Mouse (Mus musculus): ENCODE data around the gene Ubqln4.

Ubqln4 gene

DNA sequence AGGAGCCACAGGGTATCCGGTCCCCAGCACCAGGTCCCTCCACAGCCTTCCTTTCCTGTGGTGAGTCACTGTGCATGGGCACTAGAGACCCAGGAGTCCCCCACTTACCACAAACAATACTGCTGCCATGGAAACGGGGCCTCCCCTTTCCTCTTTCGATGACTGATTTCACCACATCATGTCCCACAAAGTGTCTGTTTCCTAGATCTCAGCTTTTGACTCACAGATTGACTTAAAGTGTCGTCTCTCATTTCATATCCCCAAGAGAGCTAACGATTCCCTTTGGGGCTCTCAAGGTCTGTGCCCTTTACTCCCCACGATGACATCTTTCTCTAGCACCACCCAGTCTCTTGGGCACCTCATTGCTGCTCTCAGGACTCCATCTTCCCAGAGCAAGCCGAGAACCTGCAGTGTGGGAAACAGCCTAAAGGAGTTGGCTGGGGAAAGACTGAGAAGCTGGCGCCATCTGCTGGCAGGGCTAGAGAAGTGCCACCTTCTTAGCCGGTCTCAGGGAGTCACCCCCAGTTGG is 31.7 kb upstream of the Ubqln4 start:
- in situ Hi-C loops (cut with MboI; ENCODE audit: low pct_unique_long_range_greater_than_20kb in 1 of 2, low sequenced_read_pairs in 2 of 2, unreplicated experiment in 1 of 2): loop anchor here (5.0 to 10.0 kb wide), 2 partner anchors 40 to 117 kb away; no protein-coding TSS in a partner anchor

- in situ Hi-C loops (cut with MboI; ENCODE audit: low pct_unique_long_range_greater_than_20kb in 1 of 2, low sequenced_read_pairs in 2 of 2, unreplicated experiment in 1 of 2): loop anchor here (5.0 to 10.0 kb wide), 2 partner anchors 41 to 118 kb away; no protein-coding TSS in a partner anchor
These were observed 30.5 kb upstream of the Ubqln4 start for GRCm38 (mm10) chr3:88523027-88523426.

- in situ Hi-C loops (cut with MboI; ENCODE audit: low pct_unique_long_range_greater_than_20kb in 1 of 2, low sequenced_read_pairs in 2 of 2, unreplicated experiment in 1 of 2): loop anchor here (10.0 kb wide), 1 partner anchor 120 kb away; no protein-coding TSS in a partner anchor
These were observed 28.5 kb upstream of the Ubqln4 start for GRCm38 (mm10) chr3:88525021-88525420.

- in situ Hi-C loops (cut with MboI; ENCODE audit: low pct_unique_long_range_greater_than_20kb in 1 of 2, low sequenced_read_pairs in 2 of 2, unreplicated experiment in 1 of 2): loop anchor here (10.0 kb wide), 1 partner anchor 122 kb away; no protein-coding TSS in a partner anchor
These were observed 27.1 kb upstream of the Ubqln4 start for GRCm38 (mm10) chr3:88526157-88527131.

DNA sequence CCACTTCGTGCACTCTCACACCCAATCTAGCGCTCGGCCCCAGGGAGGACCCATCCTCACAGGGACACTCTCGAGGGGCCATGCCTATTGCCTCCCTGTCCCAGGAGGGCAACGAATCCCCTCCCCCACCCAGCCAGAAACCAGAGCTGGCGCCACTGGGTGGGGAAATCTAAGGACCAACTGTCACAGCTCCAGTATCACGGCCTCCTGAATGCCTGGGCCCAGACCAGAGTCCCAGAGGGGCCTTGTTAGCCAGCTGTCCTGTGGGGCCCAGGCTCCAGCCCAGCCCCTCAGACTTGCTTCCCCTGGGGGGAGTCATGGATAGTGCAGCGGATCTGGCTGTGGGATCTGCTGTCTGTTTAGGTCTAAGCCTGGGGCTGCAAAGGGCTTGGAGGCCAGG is 26.0 kb upstream of the Ubqln4 start:
- in situ Hi-C loops (cut with MboI; ENCODE audit: low pct_unique_long_range_greater_than_20kb in 1 of 2, low sequenced_read_pairs in 2 of 2, unreplicated experiment in 1 of 2): loop anchor here (10.0 kb wide), 1 partner anchor 123 kb away; no protein-coding TSS in a partner anchor

GRCm38 (mm10) chr3:88528646-88529045 is 24.9 kb upstream of the Ubqln4 start:
- in situ Hi-C loops (cut with MboI; ENCODE audit: low pct_unique_long_range_greater_than_20kb in 1 of 2, low sequenced_read_pairs in 2 of 2, unreplicated experiment in 1 of 2): loop anchor here (10.0 kb wide), 1 partner anchor 124 kb away; no protein-coding TSS in a partner anchor

- in situ Hi-C loops (cut with MboI; ENCODE audit: low pct_unique_long_range_greater_than_20kb in 1 of 2, low sequenced_read_pairs in 2 of 2, unreplicated experiment in 1 of 2): loop anchor here (10.0 kb wide), 1 partner anchor 125 kb away; no protein-coding TSS in a partner anchor
These were observed 24.2 kb upstream of the Ubqln4 start for GRCm38 (mm10) chr3:88529204-88530000.

- in situ Hi-C loops (cut with MboI; ENCODE audit: low pct_unique_long_range_greater_than_20kb in 1 of 2, low sequenced_read_pairs in 2 of 2, unreplicated experiment in 1 of 2): no loop called here
These were observed 23.3 kb upstream of the Ubqln4 start for GRCm38 (mm10) chr3:88530082-88530864.

DNA sequence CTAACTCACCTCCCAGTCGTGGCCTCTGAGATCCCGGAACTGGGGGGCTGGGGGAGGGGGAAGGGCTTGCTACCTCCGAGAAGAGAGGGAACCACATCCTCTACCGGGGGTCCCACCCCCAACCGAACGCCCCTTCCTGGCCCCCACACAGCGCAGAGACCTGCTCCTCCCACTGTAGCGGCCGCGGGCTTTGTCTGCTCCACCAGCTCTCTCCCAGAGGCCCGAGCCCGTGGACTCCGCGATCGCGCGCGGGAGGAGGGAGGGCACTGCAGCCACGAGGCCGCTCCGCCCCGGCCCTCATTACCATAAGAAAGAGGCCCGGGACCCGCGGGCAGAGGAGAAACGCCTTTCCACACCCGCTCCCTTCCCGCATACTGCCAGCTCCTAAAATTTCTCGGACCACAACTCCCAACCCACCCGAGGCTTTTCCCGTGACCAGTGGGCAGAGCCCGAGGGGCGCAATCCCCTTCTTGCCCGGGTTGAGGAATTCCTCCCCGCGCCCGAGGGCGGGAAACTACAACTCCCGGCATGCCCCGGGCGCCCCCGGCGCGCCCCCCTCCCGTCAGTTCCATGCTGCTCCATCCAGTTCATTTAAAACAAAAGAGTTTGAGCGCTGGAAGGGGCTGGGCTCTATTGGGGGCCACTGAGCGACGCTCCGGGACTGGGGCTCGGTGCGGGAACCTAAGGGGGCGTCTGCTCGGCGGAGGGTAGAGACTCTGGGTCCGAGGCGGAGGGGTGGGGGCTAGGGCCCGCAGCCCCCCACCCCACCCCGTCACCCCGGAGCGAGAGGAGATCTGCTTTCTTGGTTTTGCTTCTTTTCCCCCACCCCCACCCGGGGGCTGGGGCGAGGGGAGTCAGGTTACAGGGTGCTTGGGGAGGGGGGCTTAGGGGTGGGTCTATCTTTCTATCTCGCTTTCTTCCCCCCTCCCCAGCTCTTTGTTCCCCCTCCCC is 21.9 kb upstream of the Ubqln4 start:
- in situ Hi-C loops (cut with MboI; ENCODE audit: low pct_unique_long_range_greater_than_20kb in 1 of 2, low sequenced_read_pairs in 2 of 2, unreplicated experiment in 1 of 2): no loop called here

- in situ Hi-C loops (cut with MboI; ENCODE audit: low pct_unique_long_range_greater_than_20kb in 1 of 2, low sequenced_read_pairs in 2 of 2, unreplicated experiment in 1 of 2): no loop called here
These were observed 21.3 kb upstream of the Ubqln4 start, which contains the start of gene Mex3a for GRCm38 (mm10) chr3:88532299-88532674. Gene Mex3a, plus strand, starts transcription at chr3:88532395.

DNA sequence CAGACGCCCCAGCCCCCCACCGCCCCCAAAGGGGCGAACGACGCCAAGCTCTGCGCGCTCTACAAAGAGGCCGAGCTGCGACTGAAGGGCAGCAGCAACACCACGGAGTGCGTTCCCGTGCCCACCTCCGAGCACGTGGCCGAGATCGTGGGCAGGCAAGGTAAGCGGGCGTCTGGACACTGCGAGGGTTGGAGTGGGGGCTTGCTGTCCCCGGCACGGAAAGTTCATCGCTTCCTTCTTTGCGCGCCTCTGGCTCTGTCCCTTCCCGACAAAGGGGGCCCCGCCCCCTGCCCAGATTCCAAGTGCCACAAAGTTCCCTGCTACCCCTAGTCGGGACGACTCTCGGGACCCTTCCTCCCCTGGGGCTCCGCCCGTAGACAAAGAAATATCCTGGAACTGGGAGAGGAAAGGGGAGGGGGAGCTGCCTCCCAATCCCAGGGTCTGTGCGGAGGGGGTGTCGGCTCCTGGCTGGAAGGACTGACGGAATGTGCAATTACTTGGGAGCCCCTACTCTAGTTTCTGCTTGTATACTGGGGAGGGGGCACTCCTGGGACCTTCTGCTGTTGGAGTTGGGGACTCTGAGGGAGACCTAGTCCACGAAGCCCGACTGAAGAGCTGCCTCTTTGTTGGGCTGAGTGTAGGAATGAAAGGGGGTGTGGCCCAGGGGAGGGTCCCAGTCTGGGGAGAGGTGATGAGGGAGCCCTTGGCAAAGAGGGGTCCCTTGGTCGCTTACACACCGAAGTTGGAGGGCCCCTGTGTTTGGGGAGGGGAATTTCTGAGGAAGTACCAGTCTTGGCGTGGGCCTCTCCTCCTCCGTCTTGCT is 20.7 kb upstream of the Ubqln4 start:
- in situ Hi-C loops (cut with MboI; ENCODE audit: low pct_unique_long_range_greater_than_20kb in 1 of 2, low sequenced_read_pairs in 2 of 2, unreplicated experiment in 1 of 2): no loop called here

- in situ Hi-C loops (cut with MboI; ENCODE audit: low pct_unique_long_range_greater_than_20kb in 1 of 2, low sequenced_read_pairs in 2 of 2, unreplicated experiment in 1 of 2): no loop called here
These were observed 19.9 kb upstream of the Ubqln4 start for GRCm38 (mm10) chr3:88533706-88534105.

DNA sequence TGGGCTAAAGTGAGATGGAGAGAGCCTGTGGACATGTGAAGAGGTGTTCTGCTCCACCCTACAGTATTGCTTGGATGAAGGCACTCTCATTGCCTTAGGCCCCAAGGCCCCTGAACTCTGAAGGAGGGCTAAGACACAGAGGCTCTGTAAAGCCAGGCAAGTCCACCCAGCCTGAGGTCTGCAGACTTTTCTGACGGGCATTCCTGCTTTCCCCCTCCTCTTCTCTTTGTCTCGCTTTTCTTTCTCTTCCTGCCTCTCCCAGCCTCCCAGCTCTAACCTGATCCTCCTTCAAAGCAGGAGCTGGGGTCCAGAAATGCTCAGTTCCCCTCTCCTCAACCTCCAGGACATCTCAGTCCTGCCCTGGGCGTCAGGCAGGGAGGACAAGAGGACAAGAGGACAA is 18.6 kb upstream of the Ubqln4 start:
- in situ Hi-C loops (cut with MboI; ENCODE audit: low pct_unique_long_range_greater_than_20kb in 1 of 2, low sequenced_read_pairs in 2 of 2, unreplicated experiment in 1 of 2): no loop called here

- in situ Hi-C loops (cut with MboI; ENCODE audit: low pct_unique_long_range_greater_than_20kb in 1 of 2, low sequenced_read_pairs in 2 of 2, unreplicated experiment in 1 of 2): no loop called here
These were observed 18.0 kb upstream of the Ubqln4 start for GRCm38 (mm10) chr3:88535527-88535926.

DNA sequence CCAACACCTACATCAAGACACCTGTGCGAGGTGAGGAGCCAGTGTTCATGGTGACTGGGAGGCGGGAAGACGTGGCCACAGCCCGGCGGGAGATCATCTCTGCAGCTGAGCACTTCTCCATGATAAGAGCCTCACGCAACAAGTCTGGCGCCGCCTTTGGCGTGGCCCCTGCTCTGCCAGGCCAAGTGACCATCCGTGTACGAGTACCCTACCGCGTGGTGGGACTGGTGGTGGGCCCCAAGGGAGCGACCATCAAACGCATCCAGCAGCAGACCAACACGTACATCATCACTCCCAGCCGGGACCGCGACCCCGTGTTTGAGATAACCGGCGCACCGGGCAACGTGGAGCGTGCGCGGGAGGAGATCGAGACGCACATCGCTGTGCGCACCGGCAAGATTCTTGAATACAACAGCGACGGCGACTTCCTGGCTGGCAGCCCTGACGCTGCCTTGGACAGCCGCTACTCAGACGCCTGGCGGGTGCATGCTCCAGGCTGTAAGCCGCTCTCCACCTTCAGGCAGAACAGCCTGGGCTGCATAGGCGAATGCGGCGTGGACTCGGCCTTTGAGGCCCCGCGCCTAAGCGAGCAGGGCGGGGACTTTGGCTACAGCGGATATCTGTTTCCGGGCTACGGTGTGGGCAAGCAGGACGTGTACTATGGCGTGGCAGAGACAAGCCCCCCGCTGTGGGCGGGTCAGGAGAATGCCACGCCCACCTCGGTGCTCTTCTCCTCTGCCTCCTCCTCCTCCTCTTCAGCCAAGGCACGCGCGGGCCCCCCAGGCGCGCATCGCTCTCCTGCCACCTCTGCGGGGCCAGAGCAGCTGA is 17.2 kb upstream of the Ubqln4 start:
- in situ Hi-C loops (cut with MboI; ENCODE audit: low pct_unique_long_range_greater_than_20kb in 1 of 2, low sequenced_read_pairs in 2 of 2, unreplicated experiment in 1 of 2): no loop called here
